Mouse (Mus musculus) olfactory bulb, adult 2 months (tissue): ENCODE data around the gene Vmn2r19. TPM values are rescaled to one million over a fixed set of nuclear protein-coding genes. Genes with fewer than 3 reads are reported as not detected.

Source experiments
- H3K27ac ChIP-seq: fragments of 200-500 bp; 2 replicates; pipeline ENCODE4 v1.5.1; 2012; ENCODE audit warnings: low read depth, low read length; ENCODE audit not compliant: insufficient read depth
- H3K4me1 ChIP-seq: fragments of 200-500 bp; 2 replicates; pipeline ENCODE4 v1.6.1; 2012; ENCODE audit warnings: low read length; ENCODE audit not compliant: control insufficient read depth, insufficient read depth
- H3K4me3 ChIP-seq: fragments of 200-500 bp; 2 replicates; pipeline ENCODE4 v1.5.1; 2012; ENCODE audit warnings: mild to moderate bottlenecking, low read depth, low read length, moderate library complexity; ENCODE audit not compliant: insufficient read depth
- CTCF ChIP-seq: fragments of 200-500 bp; IDR thresholded peaks from 2 replicates; pipeline ENCODE4 v1.5.1; 2012; ENCODE audit warnings: low read depth, mild to moderate bottlenecking, low read length, moderate library complexity; ENCODE audit not compliant: insufficient read depth
- POLR2A ChIP-seq: fragments of 200-500 bp; IDR thresholded peaks from 2 replicates; pipeline ENCODE4 v1.6.1; 2012; ENCODE audit warnings: mild to moderate bottlenecking, low read depth, low read length, moderate library complexity; ENCODE audit not compliant: insufficient read depth
- whole genome bisulfite sequencing: fragments of 180-500 bp; shearing (Covaris S2); methylation state at CpG from one replicate; pipeline ENCODE4 v1.1.7; 2018; 5-methylcytosine and 5-hydroxymethylcytosine counted together
- polyA plus RNA-seq: library from polyadenylated mRNA; stranded (reverse); fragments of >200 nt; gene quantifications from 2 replicates; pipeline ENCODE4 v1.2.4, GENCODE M21; 2012; ENCODE audit warnings: low replicate concordance; ENCODE audit not compliant: missing spikeins, insufficient read depth, insufficient read length

Vmn2r19 gene
- polyA plus RNA-seq: not detected in 2 replicates

- 95% methylated on average over 2 of the region's 2 CpGs for WGBS
- Histone ChIP-seq H3K4me1 (no peaks in the 10 kb centered on the region), H3K27ac (no peak within 1 kb of the TSS), H3K4me3 (no peak within 1 kb of the TSS)
- TF ChIP-seq POLR2A: no peak
- TF ChIP-seq CTCF: no peak
These were observed at the start of gene Vmn2r19 for GRCm38 (mm10) chr6:123308033-123308432. Gene Vmn2r19 (plus strand): TSS chr6:123308333.

GRCm38 (mm10) chr6:123258946-123259345 lies 49.2 kb upstream of the Vmn2r19 start:
- Histone ChIP-seq H3K4me1 (no peaks in the 10 kb centered on the region), H3K4me3 (no peak overlapping the region), H3K27ac (no peak overlapping the region)
- TF ChIP-seq CTCF: no peak
- 76% methylated on average over 3 of the region's 3 CpGs for WGBS

GRCm38 (mm10) chr6:123259889-123260603 lies 48.1 kb upstream of the Vmn2r19 start:
- H3K4me1 ChIP-seq: no peaks in the 10 kb centered on the region
- no peak overlapping the region for H3K4me3 ChIP-seq
- H3K27ac ChIP-seq: no peak overlapping the region
- WGBS: 81% methylated on average over 4 of the region's 4 CpGs
- TF ChIP-seq CTCF (no peak), POLR2A (no peak)

DNA sequence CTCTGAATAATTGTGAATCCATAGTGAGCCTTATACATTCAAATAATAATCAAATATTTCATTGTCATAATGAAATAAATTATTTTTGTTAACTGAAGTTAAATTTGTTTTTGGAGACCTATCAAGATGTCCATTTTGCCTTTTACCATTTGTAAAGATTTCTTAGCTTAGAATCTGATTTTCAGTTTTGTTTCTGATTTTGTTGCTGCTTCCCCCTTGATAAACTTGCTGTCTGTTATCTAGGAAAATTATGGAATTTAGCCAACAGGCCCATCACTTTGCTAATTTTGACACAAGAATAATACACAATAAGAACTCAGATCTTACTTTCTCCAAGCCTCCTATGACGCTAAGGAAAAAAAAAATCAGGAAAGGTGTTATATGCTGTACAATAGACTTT lies 47.3 kb upstream of the Vmn2r19 start:
- TF ChIP-seq POLR2A (no peak), CTCF (no peak)
- WGBS: 78% methylated on average over 1 of the region's 1 CpGs
- Histone ChIP-seq H3K4me3 (no peak overlapping the region), H3K4me1 (no peaks in the 10 kb centered on the region), H3K27ac (no peak overlapping the region)

- Histone ChIP-seq H3K4me3 (no peak within 1 kb of the TSS), H3K27ac (no peak within 1 kb of the TSS), H3K4me1 (no peaks in the 10 kb centered on the region)
- 69% methylated on average over 4 of the region's 4 CpGs for WGBS
- TF ChIP-seq CTCF (no peak), POLR2A (no peak)
These were observed 46.5 kb upstream of the Vmn2r19 start, which contains the start of gene Clec4d for GRCm38 (mm10) chr6:123261555-123262161. Gene Clec4d (plus strand): TSS chr6:123262111.

- no peak overlapping the region for H3K4me3 ChIP-seq
- WGBS: 92% methylated on average over 3 of the region's 3 CpGs
- no peak for TF ChIP-seq CTCF
- TF ChIP-seq POLR2A: no peak
- no peaks in the 10 kb centered on the region for H3K4me1 ChIP-seq
- H3K27ac ChIP-seq: no peak overlapping the region
These were observed 43.9 kb upstream of the Vmn2r19 start for GRCm38 (mm10) chr6:123264194-123264593.

DNA sequence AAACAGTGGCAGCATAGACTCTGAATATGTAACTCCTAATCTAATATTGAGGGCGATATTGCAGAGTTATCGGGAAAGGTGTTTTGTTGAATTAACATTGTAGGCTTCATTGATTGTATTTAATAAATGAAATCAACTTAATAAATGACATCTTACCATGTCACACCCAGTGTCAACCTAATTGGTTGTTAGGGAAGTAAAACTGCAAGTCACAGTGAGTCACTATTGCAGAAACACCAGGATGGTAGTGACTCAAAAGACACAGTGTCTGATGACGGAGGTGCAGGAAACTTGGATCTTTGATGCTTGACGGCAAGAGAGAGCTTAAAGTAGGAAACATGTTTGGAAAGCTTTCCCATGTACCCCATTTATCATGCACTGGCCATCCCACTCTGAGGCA lies 42.3 kb upstream of the Vmn2r19 start:
- WGBS: 87% methylated on average over 4 of the region's 4 CpGs
- Histone ChIP-seq H3K4me3 (no peak overlapping the region), H3K4me1 (no peaks in the 10 kb centered on the region), H3K27ac (no peak overlapping the region)
- TF ChIP-seq POLR2A (no peak), CTCF (no peak)

DNA sequence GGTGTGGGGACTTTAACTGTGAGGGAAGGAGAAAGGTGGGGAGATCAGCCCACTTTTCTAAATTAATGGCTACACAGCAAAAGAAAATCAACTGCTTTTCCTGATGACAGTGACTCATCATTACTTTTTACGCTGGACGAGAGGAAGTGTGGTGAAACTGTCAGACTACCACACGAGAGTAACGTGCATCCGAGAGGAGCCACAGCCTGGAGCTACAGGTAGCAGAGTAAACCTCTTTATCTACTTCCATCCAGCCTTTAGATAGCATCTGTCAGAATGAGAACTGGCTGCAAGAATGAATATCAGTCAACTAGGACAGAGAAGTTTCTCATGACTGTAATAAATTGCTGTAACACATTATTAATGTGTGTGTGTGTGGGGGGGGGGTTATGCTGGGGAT lies 41.2 kb upstream of the Vmn2r19 start:
- Histone ChIP-seq H3K27ac (no peak overlapping the region), H3K4me3 (no peak overlapping the region), H3K4me1 (no peaks in the 10 kb centered on the region)
- WGBS: 91% methylated on average over 5 of the region's 5 CpGs
- TF ChIP-seq POLR2A: no peak
- TF ChIP-seq CTCF: no peak

DNA sequence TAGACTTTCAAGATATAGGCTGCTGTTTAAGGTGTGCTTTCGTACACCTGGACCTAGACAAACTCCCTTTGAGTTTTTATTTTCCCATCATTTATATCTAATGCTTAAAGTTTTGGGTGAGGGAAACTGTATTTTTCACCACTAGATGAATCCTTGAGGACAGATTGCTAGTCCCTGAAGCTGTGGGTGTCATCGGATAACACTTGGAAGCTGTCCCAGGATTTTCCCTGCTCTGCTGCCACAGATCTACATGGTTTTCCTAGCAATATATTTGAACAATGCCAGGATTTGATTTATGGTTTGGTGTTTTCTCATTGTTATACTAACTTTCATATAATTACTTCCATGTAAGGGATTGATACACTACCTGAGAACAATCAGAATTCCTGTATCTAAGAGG lies 28.7 kb upstream of the Vmn2r19 start:
- 80% methylated on average over 2 of the region's 2 CpGs for WGBS
- Histone ChIP-seq H3K27ac (no peak overlapping the region), H3K4me1 (no peaks in the 10 kb centered on the region), H3K4me3 (no peak overlapping the region)
- TF ChIP-seq POLR2A (no peak), CTCF (no peak)

DNA sequence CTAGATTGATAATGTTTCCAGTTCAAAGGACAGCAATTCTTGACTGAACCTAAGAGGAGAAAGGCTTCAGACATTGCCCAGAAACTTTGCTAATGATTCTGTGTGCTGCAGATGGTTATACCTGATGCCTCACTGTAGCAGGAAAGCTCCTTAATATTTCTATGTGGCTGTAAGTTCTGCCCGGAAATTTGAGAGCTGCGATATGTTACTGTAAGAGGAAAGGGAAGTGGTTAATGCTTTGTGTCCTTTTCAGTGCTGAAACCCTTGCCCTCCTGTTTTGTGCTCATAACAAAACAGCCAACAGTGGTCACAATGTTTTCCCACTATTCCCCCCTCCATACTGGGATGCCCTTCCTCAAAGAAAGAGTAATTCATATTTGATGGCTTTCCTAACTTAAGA lies 21.8 kb upstream of the Vmn2r19 start:
- Histone ChIP-seq H3K4me3 (no peak overlapping the region), H3K27ac (no peak overlapping the region), H3K4me1 (no peaks in the 10 kb centered on the region)
- TF ChIP-seq CTCF (no peak), POLR2A (no peak)
- 93% methylated on average over 2 of the region's 2 CpGs for WGBS
